Mouse (Mus musculus) olfactory bulb, adult 2 months (tissue): Measurements from ENCODE around the gene Nav2.

ENCODE experiments used
- CTCF ChIP-seq: fragments of 200-500 bp; IDR thresholded peaks from 2 replicates; pipeline ENCODE4 v1.5.1; 2012; ENCODE audit warnings: low read depth, mild to moderate bottlenecking, low read length, moderate library complexity; ENCODE audit not compliant: insufficient read depth
- POLR2A ChIP-seq: fragments of 200-500 bp; IDR thresholded peaks from 2 replicates; pipeline ENCODE4 v1.6.1; 2012; ENCODE audit warnings: mild to moderate bottlenecking, low read depth, low read length, moderate library complexity; ENCODE audit not compliant: insufficient read depth

- no peak for TF ChIP-seq POLR2A
- no peak for TF ChIP-seq CTCF
Measured at GRCm38 (mm10) chr7:49251308-49251638, 342.8 kb downstream of the Nav2 start.
